Mouse (Mus musculus): ENCODE measurements around the gene Suds3.

GRCm38 (mm10) chr5:117164516-117164915, 48.6 kb upstream of the Suds3 start:
- TF ChIP-seq CTCF (IDR thresholded peaks at IDR 0.05; ENCODE audit: extremely low read depth, insufficient read depth, insufficient read length, insufficient replicate concordance) (no peak), POLR2A (IDR thresholded peaks at IDR 0.05; ENCODE audit: low read depth, low read length) (no peak)
